Mouse (Mus musculus): ENCODE results near the gene Rassf8. TPM values are rescaled to one million over a fixed set of nuclear protein-coding genes. Genes with fewer than 3 reads are reported as not detected.
A peak's percentile ranks its signal among the peaks of the same experiment; 100 is the strongest.

Gene Rassf8
- polyA plus RNA-seq, 1 experiment from 2014 or later = 10.3 TPM

GRCm38 (mm10) chr6:145776241-145776640 lies 29.7 kb downstream of the Rassf8 start:
- DNase-seq (ENCODE audit: low spot score) (no peak), ATAC-seq (ENCODE audit: insufficient number of reproducible peaks, low FRiP score, low TSS enrichment, low read depth) (no peak)
- Histone ChIP-seq H3K9ac (ENCODE audit: low read length) (no peak overlapping the region), H3K4me2 (ENCODE audit: low read depth, severe bottlenecking) (no peak overlapping the region), H3K4me3 (ENCODE audit: low read depth, low read length) (no peak overlapping the region), H3K9me3 (ENCODE audit: control insufficient read depth, low read length) (no peaks in the 10 kb centered on the region), H3K4me1 (ENCODE audit: control insufficient read depth, insufficient read depth, low read length) (peaks cover 13% of the 10 kb centered on the region), H3K36me3 (ENCODE audit: control insufficient read depth, insufficient read depth, low read length) (no peaks in the 10 kb centered on the region), H3K27ac (replicated peaks; ENCODE audit: low read depth, low read length) (no peak overlapping the region), H3K27me3 (ENCODE audit: control insufficient read depth, insufficient read depth, low read length) (no peaks in the 10 kb centered on the region)
- WGBS = 88% methylated on average over 4 of the region's 4 CpGs

- Histone ChIP-seq H3K4me3 (ENCODE audit: low read depth, low read length) (no peak overlapping the region), H3K4me1 (ENCODE audit: control insufficient read depth, insufficient read depth, low read length) (peaks cover 19% of the 10 kb centered on the region), H3K27me3 (ENCODE audit: control insufficient read depth, insufficient read depth, low read length) (no peaks in the 10 kb centered on the region), H3K36me3 (ENCODE audit: control insufficient read depth, insufficient read depth, low read length) (no peaks in the 10 kb centered on the region), H3K9ac (ENCODE audit: low read length) (no peak overlapping the region), H3K4me2 (ENCODE audit: low read depth, severe bottlenecking) (no peak overlapping the region), H3K27ac (replicated peaks; ENCODE audit: low read depth, low read length) (no peak overlapping the region), H3K9me3 (ENCODE audit: control insufficient read depth, low read length) (no peaks in the 10 kb centered on the region)
- DNase-seq (ENCODE audit: low spot score) (peak; percentile 62), ATAC-seq (ENCODE audit: insufficient number of reproducible peaks, low FRiP score, low TSS enrichment, low read depth) (peak; percentile 57; the same call in 1 of the 2 replicates)
- WGBS = 7% methylated on average over 6 of the region's 6 CpGs
Observed at GRCm38 (mm10) chr6:145779383-145779782, 32.8 kb downstream of the Rassf8 start.

- Histone ChIP-seq H3K4me1 (ENCODE audit: control insufficient read depth, insufficient read depth, low read length) (peaks cover 19% of the 10 kb centered on the region), H3K4me2 (ENCODE audit: low read depth, severe bottlenecking) (no peak overlapping the region), H3K9me3 (ENCODE audit: control insufficient read depth, low read length) (no peaks in the 10 kb centered on the region), H3K9ac (ENCODE audit: low read length) (no peak overlapping the region), H3K4me3 (ENCODE audit: low read depth, low read length) (no peak overlapping the region), H3K36me3 (ENCODE audit: control insufficient read depth, insufficient read depth, low read length) (no peaks in the 10 kb centered on the region), H3K27ac (replicated peaks; ENCODE audit: low read depth, low read length) (no peak overlapping the region), H3K27me3 (ENCODE audit: control insufficient read depth, insufficient read depth, low read length) (no peaks in the 10 kb centered on the region)
- 66% methylated on average over 8 of the region's 8 CpGs for WGBS
- DNase-seq (ENCODE audit: low spot score) = no peak
- no peak for ATAC-seq (ENCODE audit: insufficient number of reproducible peaks, low FRiP score, low TSS enrichment, low read depth)
Observed at GRCm38 (mm10) chr6:145780180-145780802, 33.7 kb downstream of the Rassf8 start.

- 86% methylated on average over 9 of the region's 9 CpGs for WGBS
- H3K27ac ChIP-seq (replicated peaks; ENCODE audit: low read depth, low read length) = no peak overlapping the region; the same call in 1 of the 2 replicates
- no peak overlapping the region for H3K4me3 ChIP-seq (ENCODE audit: low read depth, low read length)
- ATAC-seq (ENCODE audit: insufficient number of reproducible peaks, low FRiP score, low TSS enrichment, low read depth) = no peak
- no peaks in the 10 kb centered on the region for H3K36me3 ChIP-seq (ENCODE audit: control insufficient read depth, insufficient read depth, low read length)
- no peaks in the 10 kb centered on the region for H3K9me3 ChIP-seq (ENCODE audit: control insufficient read depth, low read length)
- no peak overlapping the region for H3K4me2 ChIP-seq (ENCODE audit: low read depth, severe bottlenecking)
- H3K4me1 ChIP-seq (ENCODE audit: control insufficient read depth, insufficient read depth, low read length) = peaks cover 19% of the 10 kb centered on the region
- DNase-seq (ENCODE audit: low spot score) = no peak
- H3K27me3 ChIP-seq (ENCODE audit: control insufficient read depth, insufficient read depth, low read length) = no peaks in the 10 kb centered on the region
- no peak overlapping the region for H3K9ac ChIP-seq (ENCODE audit: low read length)
Observed at GRCm38 (mm10) chr6:145781256-145781655, 34.7 kb downstream of the Rassf8 start.

- H3K27me3 ChIP-seq (ENCODE audit: control insufficient read depth, insufficient read depth, low read length) = no peaks in the 10 kb centered on the region
- no peak overlapping the region for H3K4me3 ChIP-seq (ENCODE audit: low read depth, low read length)
- DNase-seq (ENCODE audit: low spot score) (no peak), ATAC-seq (ENCODE audit: insufficient number of reproducible peaks, low FRiP score, low TSS enrichment, low read depth) (no peak)
- no peaks in the 10 kb centered on the region for H3K36me3 ChIP-seq (ENCODE audit: control insufficient read depth, insufficient read depth, low read length)
- peaks cover 19% of the 10 kb centered on the region for H3K4me1 ChIP-seq (ENCODE audit: control insufficient read depth, insufficient read depth, low read length)
- H3K9ac ChIP-seq (ENCODE audit: low read length) = no peak overlapping the region
- H3K4me2 ChIP-seq (ENCODE audit: low read depth, severe bottlenecking) = no peak overlapping the region
- no peaks in the 10 kb centered on the region for H3K9me3 ChIP-seq (ENCODE audit: control insufficient read depth, low read length)
- 50% methylated on average over 2 of the region's 2 CpGs for WGBS
- no peak overlapping the region for H3K27ac ChIP-seq (replicated peaks; ENCODE audit: low read depth, low read length)
Observed at GRCm38 (mm10) chr6:145781966-145782365, 35.4 kb downstream of the Rassf8 start.

- Histone ChIP-seq H3K27ac (replicated peaks; ENCODE audit: low read depth, low read length) (no peak overlapping the region), H3K9ac (ENCODE audit: low read length) (no peak overlapping the region), H3K4me1 (ENCODE audit: control insufficient read depth, insufficient read depth, low read length) (no peaks in the 10 kb centered on the region), H3K27me3 (ENCODE audit: control insufficient read depth, insufficient read depth, low read length) (no peaks in the 10 kb centered on the region), H3K4me3 (ENCODE audit: low read depth, low read length) (no peak overlapping the region), H3K9me3 (ENCODE audit: control insufficient read depth, low read length) (no peaks in the 10 kb centered on the region), H3K36me3 (ENCODE audit: control insufficient read depth, insufficient read depth, low read length) (no peaks in the 10 kb centered on the region), H3K4me2 (ENCODE audit: low read depth, severe bottlenecking) (no peak overlapping the region)
- 77% methylated on average over 2 of the region's 2 CpGs for WGBS
- DNase-seq (ENCODE audit: low spot score) (no peak), ATAC-seq (ENCODE audit: insufficient number of reproducible peaks, low FRiP score, low TSS enrichment, low read depth) (no peak)
Observed at GRCm38 (mm10) chr6:145787311-145787710, 40.8 kb downstream of the Rassf8 start.

GRCm38 (mm10) chr6:145789738-145790137 lies 43.2 kb downstream of the Rassf8 start:
- no peaks in the 10 kb centered on the region for H3K36me3 ChIP-seq (ENCODE audit: control insufficient read depth, insufficient read depth, low read length)
- ATAC-seq (ENCODE audit: insufficient number of reproducible peaks, low FRiP score, low TSS enrichment, low read depth) = no peak
- WGBS = 94% methylated on average over 4 of the region's 4 CpGs

GRCm38 (mm10) chr6:145792373-145792772 lies 45.8 kb downstream of the Rassf8 start:
- no peak overlapping the region for H3K4me2 ChIP-seq (ENCODE audit: low read depth, severe bottlenecking)
- no peaks in the 10 kb centered on the region for H3K9me3 ChIP-seq (ENCODE audit: control insufficient read depth, low read length)
- no peak overlapping the region for H3K27ac ChIP-seq (replicated peaks; ENCODE audit: low read depth, low read length)
- ATAC-seq (ENCODE audit: insufficient number of reproducible peaks, low FRiP score, low TSS enrichment, low read depth) (no peak), DNase-seq (ENCODE audit: low spot score) (no peak)
- WGBS = 84% methylated on average over 7 of the region's 7 CpGs
- H3K4me1 ChIP-seq (ENCODE audit: control insufficient read depth, insufficient read depth, low read length) = no peaks in the 10 kb centered on the region
- no peaks in the 10 kb centered on the region for H3K27me3 ChIP-seq (ENCODE audit: control insufficient read depth, insufficient read depth, low read length)
- no peak overlapping the region for H3K4me3 ChIP-seq (ENCODE audit: low read depth, low read length)
- H3K9ac ChIP-seq (ENCODE audit: low read length) = no peak overlapping the region
- H3K36me3 ChIP-seq (ENCODE audit: control insufficient read depth, insufficient read depth, low read length) = no peaks in the 10 kb centered on the region

More at GRCm38 (mm10) chr6:145789738-145790137, 43.2 kb downstream of the Rassf8 start:
- Histone ChIP-seq H3K4me1 (ENCODE audit: control insufficient read depth, insufficient read depth, low read length) (no peaks in the 10 kb centered on the region), H3K9me3 (ENCODE audit: control insufficient read depth, low read length) (no peaks in the 10 kb centered on the region), H3K9ac (ENCODE audit: low read length) (no peak overlapping the region), H3K27ac (replicated peaks; ENCODE audit: low read depth, low read length) (no peak overlapping the region), H3K27me3 (ENCODE audit: control insufficient read depth, insufficient read depth, low read length) (no peaks in the 10 kb centered on the region), H3K4me3 (ENCODE audit: low read depth, low read length) (no peak overlapping the region), H3K4me2 (ENCODE audit: low read depth, severe bottlenecking) (no peak overlapping the region)
- no peak for DNase-seq (ENCODE audit: low spot score)

- DNase-seq (ENCODE audit: low spot score) = peak; percentile 63
- Histone ChIP-seq H3K4me2 (ENCODE audit: low read depth, severe bottlenecking) (no peak overlapping the region), H3K36me3 (ENCODE audit: control insufficient read depth, insufficient read depth, low read length) (no peaks in the 10 kb centered on the region), H3K27ac (replicated peaks; ENCODE audit: low read depth, low read length) (no peak overlapping the region), H3K4me1 (ENCODE audit: control insufficient read depth, insufficient read depth, low read length) (no peaks in the 10 kb centered on the region), H3K4me3 (ENCODE audit: low read depth, low read length) (no peak overlapping the region), H3K9me3 (ENCODE audit: control insufficient read depth, low read length) (no peaks in the 10 kb centered on the region), H3K27me3 (ENCODE audit: control insufficient read depth, insufficient read depth, low read length) (no peaks in the 10 kb centered on the region), H3K9ac (ENCODE audit: low read length) (no peak overlapping the region)
- WGBS = 17% methylated on average over 4 of the region's 4 CpGs
- ATAC-seq (ENCODE audit: insufficient number of reproducible peaks, low FRiP score, low TSS enrichment, low read depth) = no peak
Observed at GRCm38 (mm10) chr6:145793109-145793593, 46.6 kb downstream of the Rassf8 start.
